Mouse (Mus musculus): ENCODE results near the gene Dzip3.

Gene Dzip3

DNA sequence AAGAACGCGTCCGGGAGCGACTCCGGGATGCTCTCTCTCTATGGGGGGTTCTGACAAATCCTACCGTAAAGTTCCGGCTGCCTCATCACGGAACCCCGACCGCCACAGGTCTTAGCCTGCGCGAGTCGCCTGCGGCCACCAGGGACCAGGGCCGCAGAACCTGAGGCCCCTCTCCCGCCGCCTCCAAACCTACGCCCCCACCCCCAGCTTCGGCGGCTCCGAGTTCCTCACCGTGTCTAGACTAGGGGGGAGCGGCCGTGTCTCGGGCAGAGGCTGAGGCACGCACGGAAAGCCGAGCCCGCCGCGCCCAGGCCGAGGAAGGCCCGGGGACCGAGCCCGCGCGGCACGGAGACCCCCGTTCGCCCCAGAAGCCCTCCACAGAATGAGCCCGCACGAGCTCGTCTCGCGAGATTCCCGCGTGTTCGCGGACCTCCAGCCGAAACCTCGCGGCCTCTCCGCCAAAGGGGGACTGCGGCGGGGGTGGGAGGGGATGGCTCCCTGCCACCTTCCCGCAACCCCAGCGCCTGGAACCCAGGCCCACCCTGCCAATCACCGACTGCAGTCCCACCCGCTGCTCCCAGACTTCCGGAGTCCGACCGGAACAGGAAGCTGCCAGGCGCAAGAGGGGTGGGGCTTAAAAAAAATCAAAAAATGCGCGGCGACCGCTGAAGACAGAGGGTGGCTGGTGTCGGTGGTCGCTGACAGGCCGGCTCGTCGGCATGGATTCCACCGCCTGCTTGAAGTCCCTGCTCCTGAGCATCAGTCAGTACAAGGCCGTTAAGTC is at the start of gene Dzip3, which contains the start of gene Cip2a:
Dzip3 (minus strand) TSS at position 607 of the 784 bp plus-strand sequence.
Cip2a (plus strand) TSS at position 627 of the 784 bp plus-strand sequence.
- peak within 1 kb of the TSS; percentile 96 for H3K4me3 ChIP-seq (replicated peaks; ENCODE audit: low read length)
- H3K4me1 ChIP-seq (replicated peaks; ENCODE audit: low read depth, low read length) = peaks cover 29% of the 10 kb centered on the region
- peaks cover 33% of the 10 kb centered on the region for H3K36me3 ChIP-seq (ENCODE audit: insufficient read depth, low read length)
- H3K27me3 ChIP-seq (ENCODE audit: insufficient read depth, low read length) = no peaks in the 10 kb centered on the region
- H3K9me3 ChIP-seq (ENCODE audit: low read length) = no peaks in the 10 kb centered on the region
- no peak for TF ChIP-seq CTCF (conservative IDR thresholded peaks at IDR 0.05; ENCODE audit: low read length)

- H3K9me3 ChIP-seq (ENCODE audit: low read length) = no peaks in the 10 kb centered on the region
- H3K4me1 ChIP-seq (replicated peaks; ENCODE audit: low read depth, low read length) = no peaks in the 10 kb centered on the region
- no peaks in the 10 kb centered on the region for H3K36me3 ChIP-seq (ENCODE audit: insufficient read depth, low read length)
- H3K4me3 ChIP-seq (replicated peaks; ENCODE audit: low read length) = no peak overlapping the region
- TF ChIP-seq CTCF (conservative IDR thresholded peaks at IDR 0.05; ENCODE audit: low read length) (no peak), NANOG (IDR thresholded peaks at IDR 0.05; ENCODE audit: borderline replicate concordance, low read length) (no peak), POU5F1 (IDR thresholded peaks at IDR 0.05; ENCODE audit: borderline replicate concordance, low read length) (no peak)
- H3K27me3 ChIP-seq (ENCODE audit: insufficient read depth, low read length) = no peaks in the 10 kb centered on the region
Observed at GRCm38 (mm10) chr16:49040554-49041221, 46.7 kb upstream of the Dzip3 start.

GRCm38 (mm10) chr16:49037771-49038170 is 43.8 kb upstream of the Dzip3 start:
- TF ChIP-seq POU5F1 (IDR thresholded peaks at IDR 0.05; ENCODE audit: borderline replicate concordance, low read length) = no peak
- no peak for TF ChIP-seq NANOG (IDR thresholded peaks at IDR 0.05; ENCODE audit: borderline replicate concordance, low read length)
- TF ChIP-seq CTCF (conservative IDR thresholded peaks at IDR 0.05; ENCODE audit: low read length) = no peak
- no peaks in the 10 kb centered on the region for H3K9me3 ChIP-seq (ENCODE audit: low read length)

DNA sequence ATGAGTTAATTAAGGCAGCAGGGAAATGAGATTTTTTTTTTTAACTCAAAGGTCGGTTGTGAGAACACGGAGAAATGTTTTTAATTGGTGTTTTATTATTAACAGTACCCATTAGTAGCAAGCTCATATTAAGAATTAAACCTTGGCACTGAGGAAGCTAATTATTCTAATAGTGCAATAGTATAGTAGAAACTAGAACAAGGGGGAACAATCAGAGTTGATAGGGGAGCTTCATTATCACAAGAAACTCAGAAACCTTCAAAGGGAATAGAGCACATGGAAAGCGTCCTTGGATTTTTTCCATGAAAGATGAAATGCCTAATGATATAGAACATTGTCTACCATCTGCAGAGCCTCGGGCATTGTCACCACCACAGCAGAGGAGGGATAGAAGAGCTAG is 41.9 kb upstream of the Dzip3 start:
- TF ChIP-seq NANOG (IDR thresholded peaks at IDR 0.05; ENCODE audit: borderline replicate concordance, low read length) (no peak), CTCF (conservative IDR thresholded peaks at IDR 0.05; ENCODE audit: low read length) (no peak), POU5F1 (IDR thresholded peaks at IDR 0.05; ENCODE audit: borderline replicate concordance, low read length) (no peak)
- no peaks in the 10 kb centered on the region for H3K4me1 ChIP-seq (replicated peaks; ENCODE audit: low read depth, low read length)
- no peaks in the 10 kb centered on the region for H3K27me3 ChIP-seq (ENCODE audit: insufficient read depth, low read length)
- no peak overlapping the region for H3K4me3 ChIP-seq (replicated peaks; ENCODE audit: low read length)
- peaks cover 6% of the 10 kb centered on the region; the same call in 1 of the 2 replicates for H3K9me3 ChIP-seq (ENCODE audit: low read length)
- H3K36me3 ChIP-seq (ENCODE audit: insufficient read depth, low read length) = no peaks in the 10 kb centered on the region

More at GRCm38 (mm10) chr16:49037771-49038170, 43.8 kb upstream of the Dzip3 start:
- no peaks in the 10 kb centered on the region for H3K27me3 ChIP-seq (ENCODE audit: insufficient read depth, low read length)
- H3K4me3 ChIP-seq (replicated peaks; ENCODE audit: low read length) = no peak overlapping the region
- no peaks in the 10 kb centered on the region for H3K36me3 ChIP-seq (ENCODE audit: insufficient read depth, low read length)
- H3K4me1 ChIP-seq (replicated peaks; ENCODE audit: low read depth, low read length) = no peaks in the 10 kb centered on the region

GRCm38 (mm10) chr16:49016620-49017332 is 22.8 kb upstream of the Dzip3 start:
- H3K4me1 ChIP-seq (replicated peaks; ENCODE audit: low read depth, low read length) = peaks cover 3% of the 10 kb centered on the region; the same call in 1 of the 2 replicates
- no peaks in the 10 kb centered on the region for H3K27me3 ChIP-seq (ENCODE audit: insufficient read depth, low read length)
- no peaks in the 10 kb centered on the region for H3K9me3 ChIP-seq (ENCODE audit: low read length)
- H3K36me3 ChIP-seq (ENCODE audit: insufficient read depth, low read length) = peaks cover 63% of the 10 kb centered on the region
- TF ChIP-seq POU5F1 (IDR thresholded peaks at IDR 0.05; ENCODE audit: borderline replicate concordance, low read length) (no peak), NANOG (IDR thresholded peaks at IDR 0.05; ENCODE audit: borderline replicate concordance, low read length) (no peak), CTCF (conservative IDR thresholded peaks at IDR 0.05; ENCODE audit: low read length) (peak; percentile 27; the same call in 1 of the 2 replicates)
- H3K4me3 ChIP-seq (replicated peaks; ENCODE audit: low read length) = no peak overlapping the region

DNA sequence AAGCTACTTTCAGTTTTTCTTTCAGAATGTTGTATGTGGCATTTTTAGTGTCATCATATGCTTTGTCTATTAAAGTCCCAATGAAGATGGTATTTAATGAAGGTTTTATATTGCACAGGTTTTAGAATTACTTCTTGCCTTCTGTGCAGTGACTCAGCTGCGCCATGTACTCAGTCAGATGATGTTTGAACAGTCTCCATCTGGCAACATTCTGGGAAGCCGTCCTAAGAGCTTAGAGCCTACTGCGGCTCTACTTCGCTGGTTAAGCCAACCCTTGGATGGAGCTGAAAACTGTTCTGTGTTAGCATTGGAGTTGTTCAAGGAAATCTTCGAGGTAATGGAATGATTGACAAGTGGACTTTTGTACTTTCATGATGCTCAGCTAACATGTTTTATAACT is 10.2 kb upstream of the Dzip3 start:
- no peaks in the 10 kb centered on the region for H3K27me3 ChIP-seq (ENCODE audit: insufficient read depth, low read length)
- no peaks in the 10 kb centered on the region for H3K4me1 ChIP-seq (replicated peaks; ENCODE audit: low read depth, low read length)
- no peaks in the 10 kb centered on the region for H3K9me3 ChIP-seq (ENCODE audit: low read length)
- H3K36me3 ChIP-seq (ENCODE audit: insufficient read depth, low read length) = peaks cover 87% of the 10 kb centered on the region
- TF ChIP-seq POU5F1 (IDR thresholded peaks at IDR 0.05; ENCODE audit: borderline replicate concordance, low read length) (no peak), CTCF (conservative IDR thresholded peaks at IDR 0.05; ENCODE audit: low read length) (no peak), NANOG (IDR thresholded peaks at IDR 0.05; ENCODE audit: borderline replicate concordance, low read length) (no peak)
- no peak overlapping the region for H3K4me3 ChIP-seq (replicated peaks; ENCODE audit: low read length)

- Histone ChIP-seq H3K4me3 (replicated peaks; ENCODE audit: low read length) (peak overlapping the region; percentile 96), H3K36me3 (ENCODE audit: insufficient read depth, low read length) (peaks cover 39% of the 10 kb centered on the region), H3K9me3 (ENCODE audit: low read length) (no peaks in the 10 kb centered on the region), H3K4me1 (replicated peaks; ENCODE audit: low read depth, low read length) (peaks cover 29% of the 10 kb centered on the region), H3K27me3 (ENCODE audit: insufficient read depth, low read length) (no peaks in the 10 kb centered on the region)
- TF ChIP-seq POU5F1 (IDR thresholded peaks at IDR 0.05; ENCODE audit: borderline replicate concordance, low read length) (no peak), NANOG (IDR thresholded peaks at IDR 0.05; ENCODE audit: borderline replicate concordance, low read length) (no peak), CTCF (conservative IDR thresholded peaks at IDR 0.05; ENCODE audit: low read length) (no peak)
Observed at GRCm38 (mm10) chr16:48994343-48994693, 353 bp upstream of the Dzip3 start.

GRCm38 (mm10) chr16:48993231-48993558 is 770 bp downstream of the Dzip3 start:
- Histone ChIP-seq H3K4me1 (replicated peaks; ENCODE audit: low read depth, low read length) (peaks cover 29% of the 10 kb centered on the region), H3K9me3 (ENCODE audit: low read length) (no peaks in the 10 kb centered on the region), H3K4me3 (replicated peaks; ENCODE audit: low read length) (peak overlapping the region; percentile 96), H3K36me3 (ENCODE audit: insufficient read depth, low read length) (peaks cover 27% of the 10 kb centered on the region), H3K27me3 (ENCODE audit: insufficient read depth, low read length) (no peaks in the 10 kb centered on the region)
- no peak for TF ChIP-seq POU5F1 (IDR thresholded peaks at IDR 0.05; ENCODE audit: borderline replicate concordance, low read length)

Data from E14TG2a.4 (cell line).